ENCODE assay signal across 24 mouse cellular contexts in the genomic region with DNA sequence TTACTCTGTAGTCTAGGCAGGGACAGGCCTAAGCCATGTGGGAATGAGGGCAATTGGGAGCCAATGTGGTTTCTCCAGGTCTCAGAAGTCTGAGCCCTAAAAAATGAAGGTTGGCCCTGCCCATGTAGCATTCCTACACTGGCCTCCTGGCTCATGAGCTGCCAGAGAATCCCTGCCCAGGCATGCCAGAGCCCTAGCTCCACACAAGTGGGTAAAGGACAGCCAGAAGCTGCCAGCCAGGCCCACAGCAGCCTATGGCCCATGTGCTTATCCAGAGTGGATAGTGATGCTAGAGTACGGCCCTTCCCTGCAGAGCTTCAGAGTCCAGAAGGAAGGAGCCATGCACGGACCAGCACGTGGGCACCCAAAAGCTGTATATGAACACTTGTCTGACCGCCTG. TPM values are rescaled to one million over a fixed set of nuclear protein-coding genes. Genes with fewer than 3 reads are reported as not detected.
DNase-seq lines count a peak whose midpoint lies in the region; ATAC-seq and TF ChIP-seq lines count a peak whose summit lies in the region.
"Had no signal": no experiment of that assay in that cellular context is flagged by ENCODE, and none has a peak within 500 bp of the region (broad histone marks: within the 10 kb centered on the region; RNA-seq: fewer than 3 reads in every experiment).

No protein-coding gene starts in this region.

- no peaks in the 10 kb centered on the region for H3K9me3 ChIP-seq in liver, embryonic 12.5 days (replicated peaks)
- H3K9me3 ChIP-seq in midbrain, postnatal 0 days (ENCODE audit: low read length), result no peaks in the 10 kb centered on the region
- H3K9me3 ChIP-seq in midbrain, embryonic 13.5 days, result no peaks in the 10 kb centered on the region
- H3K9me3 ChIP-seq in kidney, embryonic 14.5 days (ENCODE audit: control insufficient read depth, low read length), result no peaks in the 10 kb centered on the region
- H3K9me3 ChIP-seq: forebrain, embryonic 10.5 days; forebrain, embryonic 13.5 days; heart, embryonic 12.5 days; heart, embryonic 15.5 days had no signal

- no peak overlapping the region for H3K4me2 ChIP-seq in liver, embryonic 12.5 days
- H3K4me2 ChIP-seq in midbrain, postnatal 0 days (ENCODE audit: low read depth, low read length, poor library complexity, severe bottlenecking), result no peak overlapping the region
- H3K4me2 ChIP-seq in midbrain, embryonic 13.5 days (replicated peaks), result no peak overlapping the region
- H3K4me2 ChIP-seq in kidney, embryonic 14.5 days (replicated peaks; ENCODE audit: low read depth, low read length), result no peak overlapping the region
- H3K4me2 ChIP-seq: forebrain, embryonic 13.5 days; heart, embryonic 12.5 days; heart, embryonic 15.5 days; hindbrain, embryonic 14.5 days had no signal

- H3K27ac ChIP-seq in liver, adult 2 months (replicated peaks; ENCODE audit: insufficient read depth, low read depth, low read length), result peak overlapping the region; percentile 1; the same call in 1 of the 2 replicates
- H3K27ac ChIP-seq in liver, embryonic 12.5 days, result no peak overlapping the region
- H3K27ac ChIP-seq in midbrain, postnatal 0 days (ENCODE audit: low read depth, low read length), result no peak overlapping the region
- H3K27ac ChIP-seq in midbrain, embryonic 13.5 days, result no peak overlapping the region
- H3K27ac ChIP-seq in kidney, embryonic 14.5 days (ENCODE audit: low read depth, low read length), result no peak overlapping the region
- H3K27ac ChIP-seq: forebrain, embryonic 10.5 days; forebrain, embryonic 13.5 days; gastrocnemius, adult 2 months; heart, embryonic 15.5 days; hindbrain, embryonic 14.5 days; hindbrain, postnatal 0 days had no signal

- WGBS in liver, adult 2 months, result 78% methylated on average over 4 of the region's 4 CpGs
- WGBS in liver, embryonic 12.5 days (ENCODE audit: insufficient replicate concordance), result 71% methylated on average over 4 of the region's 4 CpGs
- 88% methylated on average over 4 of the region's 4 CpGs for WGBS in midbrain, postnatal 0 days
- WGBS in midbrain, embryonic 13.5 days, result 93% methylated on average over 4 of the region's 4 CpGs
- 86% methylated on average over 4 of the region's 4 CpGs for WGBS in kidney, embryonic 14.5 days

- TF ChIP-seq CTCF in liver, adult 2 months (IDR thresholded peaks at IDR 0.05; ENCODE audit: low read depth, low read length), result no peak
- no peak for TF ChIP-seq CTCF in midbrain, postnatal 0 days (IDR thresholded peaks at IDR 0.05)
- TF ChIP-seq CTCF in Patski (IDR thresholded peaks at IDR 0.05), result no peak

- DNase-seq in liver, adult 2 months (ENCODE audit: extremely low read depth, low read depth, low spot score), result no peak
- no peak for DNase-seq in midbrain, postnatal 0 days (ENCODE audit: low spot score)
- DNase-seq in Patski (ENCODE audit: low read depth, low spot score), result no peak
- DNase-seq: adrenal gland, postnatal 10 days; adrenal gland, postnatal 36 days; cerebellum, adult 18-20 months; cerebellum, adult 9-10 months; cerebellum, postnatal 14 days; gastrocnemius, adult 2 months; gastrocnemius, postnatal 14 days; heart, adult 18-20 months; heart, postnatal 4 days had no signal

- H3K4me1 ChIP-seq in liver, adult 2 months (ENCODE audit: control insufficient read depth, insufficient read depth, low read length), result peaks cover 70% of the 10 kb centered on the region
- H3K4me1 ChIP-seq in liver, embryonic 12.5 days, result peaks cover 67% of the 10 kb centered on the region
- 0 out of 2 replicates have a peak, but pooled peaks cover 4% of the 10 kb centered on the region for H3K4me1 ChIP-seq in midbrain, postnatal 0 days (ENCODE audit: insufficient read depth, low read length)
- H3K4me1 ChIP-seq in midbrain, embryonic 13.5 days (replicated peaks), result peaks cover 64% of the 10 kb centered on the region
- peaks cover 33% of the 10 kb centered on the region for H3K4me1 ChIP-seq in kidney, embryonic 14.5 days (ENCODE audit: control insufficient read depth, insufficient read depth, low read length)

- no peaks in the 10 kb centered on the region for H3K36me3 ChIP-seq in liver, adult 2 months (ENCODE audit: control insufficient read depth, insufficient read depth, low read length)
- no peaks in the 10 kb centered on the region for H3K36me3 ChIP-seq in liver, embryonic 12.5 days
- no peaks in the 10 kb centered on the region for H3K36me3 ChIP-seq in midbrain, postnatal 0 days (ENCODE audit: insufficient read depth, low read length)
- no peaks in the 10 kb centered on the region for H3K36me3 ChIP-seq in midbrain, embryonic 13.5 days
- H3K36me3 ChIP-seq in kidney, embryonic 14.5 days (ENCODE audit: control insufficient read depth, insufficient read depth, low read length), result no peaks in the 10 kb centered on the region
- H3K36me3 ChIP-seq: forebrain, embryonic 10.5 days; heart, embryonic 12.5 days; heart, embryonic 15.5 days had no signal

- no peak for TF ChIP-seq POLR2A in liver, adult 2 months (IDR thresholded peaks at IDR 0.05; ENCODE audit: extremely low read depth, insufficient read depth, low read length)

- H3K9ac ChIP-seq in liver, adult 2 months (ENCODE audit: low read depth, low read length), result no peak overlapping the region
- H3K9ac ChIP-seq in liver, embryonic 12.5 days, result no peak overlapping the region
- H3K9ac ChIP-seq in midbrain, postnatal 0 days (replicated peaks; ENCODE audit: low read length, poor library complexity, severe bottlenecking), result no peak overlapping the region
- no peak overlapping the region for H3K9ac ChIP-seq in midbrain, embryonic 13.5 days (replicated peaks)
- H3K9ac ChIP-seq in kidney, embryonic 14.5 days (ENCODE audit: low read depth, low read length), result no peak overlapping the region
- H3K9ac ChIP-seq: forebrain, embryonic 13.5 days; heart, embryonic 12.5 days; heart, embryonic 15.5 days; hindbrain, embryonic 14.5 days had no signal

- no peaks in the 10 kb centered on the region for H3K27me3 ChIP-seq in liver, adult 2 months (ENCODE audit: control insufficient read depth, insufficient read depth, low read length)
- peaks cover 5% of the 10 kb centered on the region; the same call in 1 of the 2 replicates for H3K27me3 ChIP-seq in liver, embryonic 12.5 days (replicated peaks)
- no peaks in the 10 kb centered on the region for H3K27me3 ChIP-seq in midbrain, postnatal 0 days (ENCODE audit: insufficient read depth, low read length)
- peaks cover 28% of the 10 kb centered on the region for H3K27me3 ChIP-seq in midbrain, embryonic 13.5 days
- H3K27me3 ChIP-seq in Patski, result no peaks in the 10 kb centered on the region
- peaks cover 31% of the 10 kb centered on the region; the same call in 1 of the 2 replicates for H3K27me3 ChIP-seq in kidney, embryonic 14.5 days (ENCODE audit: control insufficient read depth, insufficient read depth, low read length)
- H3K27me3 ChIP-seq: heart, embryonic 12.5 days had no signal

- in situ Hi-C loops in Patski (cut with MboI; ENCODE audit: low pct_unique_long_range_greater_than_20kb), result no loop called here

- H3K4me3 ChIP-seq in liver, adult 2 months (ENCODE audit: insufficient read depth, low read depth, low read length), result no peak overlapping the region
- H3K4me3 ChIP-seq in liver, embryonic 12.5 days, result no peak overlapping the region
- H3K4me3 ChIP-seq in midbrain, postnatal 0 days (ENCODE audit: low read depth, low read length), result no peak overlapping the region
- H3K4me3 ChIP-seq in midbrain, embryonic 13.5 days (replicated peaks), result no peak overlapping the region
- H3K4me3 ChIP-seq in kidney, embryonic 14.5 days (ENCODE audit: low read length), result no peak overlapping the region
- H3K4me3 ChIP-seq: forebrain, embryonic 10.5 days; forebrain, embryonic 13.5 days; gastrocnemius, adult 2 months; heart, embryonic 12.5 days; heart, embryonic 15.5 days had no signal

- CTCF ChIA-PET in Patski (lab: Charles Lee), result no interaction called here

- no peak for ATAC-seq in liver, embryonic 12.5 days
- ATAC-seq in midbrain, postnatal 0 days (ENCODE audit: low FRiP score), result 0 out of 2 replicates have a peak, but pooled peaks have one; percentile 23
- ATAC-seq in midbrain, embryonic 13.5 days, result no peak
- peak; percentile 18 for ATAC-seq in Patski
- ATAC-seq in kidney, embryonic 14.5 days (ENCODE audit: low FRiP score, low TSS enrichment), result no peak
- ATAC-seq: CD4-positive, CD25-positive, alpha-beta regulatory T cell, adult 4 months; forebrain, embryonic 13.5 days; forebrain, embryonic 16.5 days; hindbrain, postnatal 0 days had no signal

- POLR2A ChIA-PET in Patski (lab: Charles Lee), result interaction anchor here (0.6 kb wide), 1 partner anchor 501 kb away, joined by 5 read pairs; no protein-coding TSS in a partner anchor

- H3K79me2 ChIP-seq in liver, adult 2 months (ENCODE audit: control insufficient read depth, insufficient read depth, low read length), result peaks cover 68% of the 10 kb centered on the region

RNA-seq across cellular contexts. Expression of gene Hs3st3b1, which starts 12.1 kb away (rescaled TPM):
- total RNA-seq in liver, adult 2 months (2014; rRNA removed), result 38.5 and 45.6 TPM in 2 replicates
- polyA plus RNA-seq in liver, adult 2 months (2012; rRNA removed), result 57.5 and 57.7 TPM in 2 replicates
- polyA plus RNA-seq in liver, embryonic 12.5 days (2016; fragmentation: Nextera tagmentation; extraction: Ambion mirVana), result 23.7 and 25.0 TPM in 2 replicates
- total RNA-seq in midbrain, postnatal 0 days (2014; rRNA removed), result 24.9 and 27.6 TPM in 2 replicates
- 7.9 and 9.0 TPM in 2 replicates for polyA plus RNA-seq in midbrain, postnatal 0 days (2015; fragmentation: Nextera tagmentation; extraction: Ambion mirVana)
- polyA plus RNA-seq in midbrain, embryonic 13.5 days (2015; fragmentation: Nextera tagmentation; extraction: Ambion mirVana), result 13.0 and 15.9 TPM in 2 replicates
- 17.0 TPM for polyA plus RNA-seq in Patski (2021)
- 17.9 and 34.0 TPM in 2 replicates for polyA plus RNA-seq in kidney, embryonic 14.5 days (2014; fragmentation: Nextera tagmentation; extraction: Ambion mirVana)
- total RNA-seq: MEL had no signal

Comparison
In these comparisons a context has a peak if more than half of its experiments do, and no peak if none do; other contexts are left out.
1. ATAC-seq: peak in midbrain, postnatal 0 days (single experiment) and Patski (single experiment); none in liver, embryonic 12.5 days (single experiment), midbrain, embryonic 13.5 days (single experiment) and kidney, embryonic 14.5 days (single experiment).